Mouse (Mus musculus): ENCODE results near the gene Gm5458. TPM values are rescaled to one million over a fixed set of nuclear protein-coding genes. Genes with fewer than 3 reads are reported as not detected.
"Not testable (repeated sequence)": the region's sequence is repeated elsewhere in the genome, so short reads cannot be mapped to it uniquely, and the experiment has no call there.

The Gm5458 gene
- total RNA-seq (2021), result not detected
- long read RNA-seq, experiment 1, result 0 reads
- long read RNA-seq, experiment 2, result 0 reads

DNA sequence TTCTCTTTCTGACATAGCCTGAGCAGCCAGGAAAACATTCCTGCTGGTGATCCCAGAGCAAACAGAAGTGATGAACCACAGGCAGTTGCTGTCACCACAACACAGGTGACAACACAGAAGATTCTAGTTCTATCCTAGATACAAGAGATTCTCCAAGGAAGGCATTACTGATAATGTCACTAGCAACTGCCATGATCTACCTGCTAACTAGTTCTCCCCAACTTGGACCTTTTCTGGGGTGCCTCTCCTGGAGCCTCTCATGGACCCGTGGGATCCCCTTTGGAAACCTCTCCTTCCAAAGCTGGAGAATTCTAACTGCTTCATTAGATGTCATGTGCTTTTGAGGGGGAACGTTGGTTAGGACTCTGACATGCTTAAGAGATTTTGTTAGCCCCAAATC is at the start of gene Gm5458:
Gm5458 (minus strand) TSS at position 101 of the 400 bp plus-strand sequence.
- DNase-seq (ENCODE audit: low spot score in 2 of 2), result not testable (repeated sequence)

- DNase-seq (ENCODE audit: low spot score in 2 of 2), result no peak
Measured at GRCm38 (mm10) chr14:19646232-19646631, 43.9 kb upstream of the Gm5458 start.

DNA sequence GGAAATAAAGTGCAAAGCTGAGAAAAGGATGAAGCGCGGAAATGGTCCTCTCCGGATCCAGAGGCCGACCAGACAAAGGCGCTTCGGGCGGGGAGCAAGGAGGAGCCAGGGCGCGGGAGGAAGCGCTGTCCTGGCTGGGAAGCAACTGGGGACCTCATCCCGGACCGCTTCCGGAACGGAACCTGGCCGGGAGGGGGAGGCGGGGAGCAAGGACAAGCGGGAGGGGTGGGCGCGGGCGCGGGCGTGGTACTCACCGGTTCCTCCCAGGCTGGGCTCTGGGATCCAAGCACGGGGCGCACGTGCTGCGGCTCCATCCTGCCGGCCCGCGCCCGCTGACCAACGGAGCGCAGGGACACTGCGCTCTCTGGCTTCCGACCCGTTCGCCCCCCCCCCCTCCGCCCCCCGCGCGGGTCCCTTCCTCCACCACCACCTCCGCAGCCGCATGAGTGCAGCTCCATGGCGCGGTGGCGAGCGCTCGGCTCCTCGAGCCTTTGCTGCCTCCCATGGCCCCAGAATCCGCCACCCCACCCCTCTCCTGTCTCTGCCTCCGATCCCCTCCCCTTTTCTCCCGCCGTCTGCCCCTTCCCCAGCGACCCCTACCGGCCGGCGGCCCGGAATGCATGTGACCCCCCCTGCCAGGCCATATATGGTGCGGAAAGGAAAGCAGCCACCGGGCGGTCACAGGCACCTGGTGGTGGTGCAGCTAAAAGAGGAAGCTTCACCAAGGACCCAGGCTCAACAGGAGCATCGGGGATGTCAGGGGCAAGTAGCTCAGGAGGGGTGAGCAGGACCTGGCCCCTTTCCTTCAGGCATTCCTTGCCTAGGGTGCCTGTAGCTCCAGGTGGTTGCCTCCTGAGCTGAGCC is 17.3 kb downstream of the Gm5458 start, which contains the start of gene Gm2237:
Gm2237 (minus strand) TSS at position 332 of the 864 bp plus-strand sequence.
- DNase-seq (ENCODE audit: low spot score in 2 of 2), result peak in 1 of 2 experiments; percentile 1

GRCm38 (mm10) chr14:19549863-19550262 is 52.5 kb downstream of the Gm5458 start, which contains the start of gene Gm2244:
TSS of gene Gm2244 (minus strand) at chr14:19549963.
- DNase-seq (ENCODE audit: low spot score in 2 of 2), result not testable (repeated sequence)

Other genes with a start within 250 kb of the Gm5458 start
- under 1 TPM in 1 of 2 experiments, not detected in 1; 0.58 TPM for gene Gm21738, start 183.7 kb downstream of the Gm5458 start, total RNA-seq (2021)
- gene Gm2244, start 52.6 kb downstream of the Gm5458 start, total RNA-seq (2021), result not detected
- 1 to 10 TPM; 2.3 to 3.8 TPM for gene Gm2237, start 17.4 kb downstream of the Gm5458 start, total RNA-seq (2021)
- gene Nid2, start 148.7 kb upstream of the Gm5458 start, total RNA-seq (2021), result 1 to 10 TPM; 1.8 to 2.1 TPM
- gene Rtraf, start 221.2 kb upstream of the Gm5458 start, total RNA-seq (2021), result 10 to 100 TPM; 43.5 to 45.1 TPM

All from left cerebral cortex, adult 18-20 months (tissue).